Mouse (Mus musculus): ENCODE results near the gene P4ha3.

GRCm38 (mm10) chr7:100245176-100245575, 40.1 kb upstream of the P4ha3 start:
- no peak for TF ChIP-seq POLR2A (IDR thresholded peaks at IDR 0.05; ENCODE audit: low read depth, low read length)
- TF ChIP-seq CTCF (IDR thresholded peaks at IDR 0.05; ENCODE audit: extremely low read depth, insufficient read length, insufficient replicate concordance, low read depth, low read length): no peak

Measured in small intestine, adult 2 months (tissue).